Mouse (Mus musculus): ENCODE results near the gene Fchsd2.

DNA sequence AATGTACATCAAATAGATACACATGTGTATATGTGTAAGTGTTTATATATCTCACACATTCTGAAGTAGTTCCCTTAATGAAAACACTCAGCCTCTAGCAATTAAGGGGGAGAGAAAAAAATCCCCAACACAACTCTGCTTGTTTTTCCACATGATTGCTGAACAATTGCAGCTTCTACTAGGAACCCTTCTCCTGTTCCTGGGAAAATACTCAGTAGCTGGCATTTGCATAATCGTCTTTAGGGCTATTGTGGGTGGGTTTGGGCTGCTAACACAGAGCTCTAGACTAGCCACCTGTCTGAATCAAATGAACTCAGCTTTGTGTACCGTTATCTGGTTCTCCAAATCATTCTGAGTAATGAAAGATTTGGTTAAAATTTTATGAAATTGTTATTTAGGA lies 67.6 kb downstream of the Fchsd2 start:
- TF ChIP-seq CTCF (IDR thresholded peaks at IDR 0.05; ENCODE audit: borderline replicate concordance, extremely low read depth, insufficient read depth, insufficient read length) (no peak), POLR2A (IDR thresholded peaks at IDR 0.05; ENCODE audit: borderline replicate concordance, extremely low read depth, insufficient read depth, insufficient read length, poor library complexity, severe bottlenecking) (no peak)

Measured in brain, embryonic 14.5 days (tissue).